Mouse (Mus musculus) lung, postnatal 0 days (tissue): ENCODE measurements around the gene Usp24.

Experiments
- CTCF ChIP-seq: IDR thresholded peaks from 2 replicates; pipeline ENCODE4 v1.5.1; 2016; ENCODE audit warnings: antibody characterized with exemption, mild to moderate bottlenecking
- EP300 ChIP-seq: IDR thresholded peaks from 2 replicates; pipeline ENCODE4 v1.6.1; 2016; ENCODE audit warnings: antibody characterized with exemption, mild to moderate bottlenecking, control low read depth

DNA sequence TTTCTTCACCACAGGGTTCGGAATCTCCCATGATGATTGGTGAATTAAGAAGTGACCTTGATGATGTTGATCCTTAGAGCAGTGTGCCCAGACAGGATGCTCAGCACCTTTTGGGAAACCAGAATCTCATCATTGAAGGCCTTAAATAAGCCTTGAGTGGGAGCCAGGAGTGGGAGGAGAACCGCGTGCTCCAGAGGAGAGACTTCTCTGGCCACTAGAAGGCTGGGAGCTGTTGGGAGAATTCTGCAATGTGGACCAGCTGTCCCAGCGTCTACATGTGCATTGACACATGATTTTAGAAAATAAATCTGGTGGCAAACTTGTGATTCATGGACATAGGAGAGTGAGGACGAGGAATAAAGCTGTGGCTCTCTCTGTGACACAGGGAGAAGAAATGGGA, 122.8 kb downstream of the Usp24 start:
- TF ChIP-seq CTCF: no peak
- TF ChIP-seq EP300: no peak
